Mouse (Mus musculus) hindbrain, embryonic 16.5 days (tissue): ENCODE results near the gene Fras1. TPM values are rescaled to one million over a fixed set of nuclear protein-coding genes. Genes with fewer than 3 reads are reported as not detected.
A peak's percentile ranks its signal among the peaks of the same experiment; 100 is the strongest.

ENCODE experiments used
- ATAC-seq: fragments of 200-750 bp; cut with Nextera tagmentation; 2 replicates; pipeline ENCODE4 v1.8.0; 2017; ENCODE audit warnings: moderate TSS enrichment, moderate library complexity
- H3K27ac ChIP-seq: fragments of 300-500 bp; sonication (generic); 2 replicates; pipeline ENCODE4 v1.5.1; 2014; ENCODE audit warnings: low read depth, mild to moderate bottlenecking, control low read depth, low read length, moderate library complexity
- H3K27me3 ChIP-seq: fragments of 300-500 bp; sonication (generic); replicated peaks from 2 replicates; pipeline ENCODE4 v1.6.1; 2014; ENCODE audit warnings: low read length; ENCODE audit not compliant: control insufficient read depth, insufficient read depth
- H3K36me3 ChIP-seq: fragments of 300-500 bp; sonication (generic); 2 replicates; pipeline ENCODE4 v1.6.1; 2014; ENCODE audit warnings: mild to moderate bottlenecking, low read length, moderate library complexity, mixed read lengths; ENCODE audit not compliant: control insufficient read depth, insufficient read depth
- H3K4me1 ChIP-seq: fragments of 300-500 bp; sonication (generic); 2 replicates; pipeline ENCODE4 v1.6.1; 2014; ENCODE audit warnings: low read depth, low read length; ENCODE audit not compliant: control insufficient read depth, insufficient read depth
- H3K4me2 ChIP-seq: fragments of 300-500 bp; sonication (generic); 2 replicates; pipeline ENCODE4 v1.6.1; 2014; ENCODE audit warnings: mild to moderate bottlenecking, low read length, control low read depth, moderate library complexity
- H3K4me3 ChIP-seq: fragments of 300-500 bp; sonication (generic); 2 replicates; pipeline ENCODE4 v1.5.1; 2014; ENCODE audit warnings: mild to moderate bottlenecking, low read length, control low read depth, moderate library complexity
- H3K9ac ChIP-seq: fragments of 300-500 bp; sonication (generic); 2 replicates; pipeline ENCODE4 v1.6.1; 2014; ENCODE audit warnings: low read depth, mild to moderate bottlenecking, control low read depth, low read length, moderate library complexity
- H3K9me3 ChIP-seq: fragments of 300-500 bp; sonication (generic); 2 replicates; pipeline ENCODE4 v1.6.1; 2014; ENCODE audit warnings: mild to moderate bottlenecking, low read length, moderate library complexity; ENCODE audit not compliant: control insufficient read depth
- WGBS: fragments of 180-500 bp; shearing (Covaris S2); extraction: QIAGEN DNeasy Blood & Tissue Kit; methylation state at CpG from one replicate; pipeline ENCODE4 v1.1.7; 2014; 5-methylcytosine and 5-hydroxymethylcytosine counted together
- polyA plus RNA-seq: library from polyadenylated mRNA; unstranded; fragments of >200 nt; fragmentation: Nextera tagmentation; extraction: Ambion mirVana; gene quantifications from 2 replicates; pipeline ENCODE4 v1.2.1, GENCODE M21; 2015

The Fras1 gene
- polyA plus RNA-seq, 1 experiment from 2014 or later: 6.4 TPM

- no peaks in the 10 kb centered on the region for H3K9me3 ChIP-seq
- H3K36me3 ChIP-seq: no peaks in the 10 kb centered on the region
- no peak overlapping the region for H3K27ac ChIP-seq
- WGBS: 76% methylated on average over 9 of the region's 9 CpGs
- H3K4me3 ChIP-seq: no peak overlapping the region
- no peaks in the 10 kb centered on the region for H3K4me1 ChIP-seq
- no peak for ATAC-seq
- no peaks in the 10 kb centered on the region for H3K27me3 ChIP-seq
- no peak overlapping the region for H3K4me2 ChIP-seq
- H3K9ac ChIP-seq: no peak overlapping the region
Observed at GRCm38 (mm10) chr5:96792422-96792821, 418.7 kb downstream of the Fras1 start.

GRCm38 (mm10) chr5:96792936-96793718 lies 419.4 kb downstream of the Fras1 start, which contains the start of gene Anxa3:
TSS of gene Anxa3 (plus strand) at chr5:96793339.
- 10% methylated on average over 24 of the region's 26 CpGs for WGBS
- Histone ChIP-seq H3K4me3 (peak within 1 kb of the TSS; percentile 38), H3K9me3 (no peaks in the 10 kb centered on the region), H3K4me2 (peak within 1 kb of the TSS; percentile 63), H3K9ac (peak within 1 kb of the TSS; percentile 46), H3K27me3 (no peaks in the 10 kb centered on the region), H3K36me3 (no peaks in the 10 kb centered on the region), H3K27ac (no peak within 1 kb of the TSS), H3K4me1 (no peaks in the 10 kb centered on the region)
- ATAC-seq: peak; percentile 67

DNA sequence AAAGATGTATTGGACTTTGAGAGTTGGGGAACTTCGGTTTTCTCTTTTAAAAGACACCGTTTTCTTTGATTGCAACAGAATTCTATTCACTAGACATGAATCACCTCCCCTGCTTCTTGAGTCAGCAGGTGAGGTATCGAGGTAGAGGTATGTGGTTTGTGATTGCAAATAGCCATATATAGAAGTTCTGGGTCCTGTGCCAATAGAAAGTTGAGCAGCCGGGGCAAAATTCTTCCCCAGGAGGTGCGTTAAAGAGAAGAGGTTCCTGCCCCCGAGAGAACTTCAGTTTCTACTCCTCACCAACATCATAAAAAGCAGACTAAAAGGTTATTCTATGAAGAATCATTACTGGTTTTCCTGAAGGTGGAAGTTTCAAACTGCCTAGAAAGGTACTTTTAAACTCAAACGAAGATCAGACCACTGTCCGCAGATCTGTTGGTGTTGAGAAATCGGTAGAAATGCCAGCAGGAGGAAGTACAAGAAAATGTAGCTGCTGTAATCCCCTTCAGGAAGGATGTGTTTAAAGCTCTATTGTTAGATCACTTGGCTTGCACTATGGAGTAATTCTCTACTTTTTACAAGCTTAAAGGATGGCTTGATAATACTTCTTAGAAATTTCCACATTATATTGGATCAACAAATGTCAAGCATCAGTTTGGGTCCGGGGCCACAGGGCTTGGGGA lies 420.3 kb downstream of the Fras1 start:
- Histone ChIP-seq H3K27ac (no peak overlapping the region), H3K4me1 (no peaks in the 10 kb centered on the region), H3K4me2 (peak overlapping the region; percentile 63), H3K9ac (no peak overlapping the region), H3K9me3 (no peaks in the 10 kb centered on the region), H3K4me3 (peak overlapping the region; percentile 38; the same call in 1 of the 2 replicates), H3K36me3 (no peaks in the 10 kb centered on the region), H3K27me3 (no peaks in the 10 kb centered on the region)
- no peak for ATAC-seq
- WGBS: 63% methylated on average over 10 of the region's 10 CpGs

DNA sequence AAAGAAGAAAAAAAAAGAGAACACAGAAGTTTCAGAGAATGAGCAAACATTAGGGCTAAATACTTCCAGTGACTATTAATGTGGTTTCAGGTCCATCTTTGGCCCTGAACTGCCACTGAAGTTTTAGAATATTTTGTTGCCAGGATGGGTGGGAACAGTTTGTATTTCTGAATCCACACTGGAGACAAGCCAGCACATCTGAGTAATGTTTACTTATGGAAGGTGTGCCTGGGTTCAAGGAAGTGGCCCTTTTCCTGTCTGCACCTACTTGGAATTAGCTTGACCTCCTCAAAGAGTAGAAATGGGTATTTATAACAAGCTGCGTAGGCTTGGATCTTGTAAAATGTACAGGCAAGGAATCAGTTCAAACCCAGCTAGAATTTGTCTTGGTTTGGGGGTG lies 422.0 kb downstream of the Fras1 start:
- no peak overlapping the region for H3K9ac ChIP-seq
- no peaks in the 10 kb centered on the region for H3K4me1 ChIP-seq
- no peaks in the 10 kb centered on the region for H3K9me3 ChIP-seq
- H3K27me3 ChIP-seq: no peaks in the 10 kb centered on the region
- no peak overlapping the region for H3K4me3 ChIP-seq
- no peak overlapping the region for H3K27ac ChIP-seq
- no peaks in the 10 kb centered on the region for H3K36me3 ChIP-seq
- ATAC-seq: no peak
- no peak overlapping the region for H3K4me2 ChIP-seq
- WGBS: 97% methylated on average over 1 of the region's 1 CpGs

DNA sequence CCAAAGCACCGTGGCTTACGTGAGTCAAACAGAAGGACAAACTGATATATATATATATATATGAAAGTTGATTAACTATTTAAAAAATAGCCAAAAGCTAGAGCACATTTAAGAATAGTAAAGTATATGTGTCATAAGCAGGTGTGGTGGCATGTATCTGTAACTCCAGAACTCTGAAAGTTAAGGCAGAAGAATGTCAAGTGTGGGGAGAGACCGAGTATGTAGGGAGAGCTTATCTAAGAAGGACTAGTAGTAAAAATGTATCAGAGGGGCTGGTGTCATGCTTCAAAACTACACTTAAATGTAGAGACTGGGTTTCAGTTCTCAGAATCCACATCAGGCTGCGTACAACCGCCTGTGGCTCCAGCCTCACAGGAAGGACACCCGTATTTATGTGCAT lies 423.7 kb downstream of the Fras1 start:
- H3K9ac ChIP-seq: no peak overlapping the region
- H3K36me3 ChIP-seq: no peaks in the 10 kb centered on the region
- no peaks in the 10 kb centered on the region for H3K27me3 ChIP-seq
- no peak overlapping the region for H3K4me2 ChIP-seq
- ATAC-seq: no peak
- H3K9me3 ChIP-seq: no peaks in the 10 kb centered on the region
- no peak overlapping the region for H3K27ac ChIP-seq
- H3K4me1 ChIP-seq: no peaks in the 10 kb centered on the region
- WGBS: 94% methylated on average over 6 of the region's 6 CpGs
- no peak overlapping the region for H3K4me3 ChIP-seq

- H3K4me3 ChIP-seq: no peak overlapping the region
- no peak for ATAC-seq
- H3K9me3 ChIP-seq: no peaks in the 10 kb centered on the region
- H3K4me2 ChIP-seq: no peak overlapping the region
- no peak overlapping the region for H3K27ac ChIP-seq
- no peaks in the 10 kb centered on the region for H3K36me3 ChIP-seq
- H3K4me1 ChIP-seq: no peaks in the 10 kb centered on the region
- H3K27me3 ChIP-seq: no peaks in the 10 kb centered on the region
- H3K9ac ChIP-seq: no peak overlapping the region
- WGBS: 87% methylated on average over 9 of the region's 9 CpGs
Observed at GRCm38 (mm10) chr5:96799165-96799564, 425.4 kb downstream of the Fras1 start.

DNA sequence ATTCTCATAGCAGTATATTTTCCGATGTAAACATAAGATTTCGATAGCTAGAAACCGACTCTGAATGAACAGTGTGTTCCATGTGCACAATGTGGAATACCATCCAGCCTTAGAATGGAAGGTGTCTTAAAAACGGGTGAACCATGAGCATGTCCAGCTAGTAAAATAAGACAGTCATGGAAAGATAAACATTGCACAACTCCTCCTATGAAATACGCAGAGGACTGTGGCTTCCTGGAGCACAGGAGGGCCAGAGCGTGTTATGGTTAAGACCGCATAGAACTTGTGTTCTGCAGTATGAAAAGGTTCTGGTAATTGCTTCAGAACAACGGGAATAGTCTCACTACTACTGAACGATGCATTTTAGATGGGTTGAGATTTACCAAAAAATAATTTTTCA lies 426.2 kb downstream of the Fras1 start:
- Histone ChIP-seq H3K27me3 (no peaks in the 10 kb centered on the region), H3K4me3 (no peak overlapping the region), H3K27ac (no peak overlapping the region), H3K9me3 (no peaks in the 10 kb centered on the region), H3K36me3 (no peaks in the 10 kb centered on the region), H3K4me2 (no peak overlapping the region), H3K4me1 (no peaks in the 10 kb centered on the region), H3K9ac (no peak overlapping the region)
- ATAC-seq: no peak
- WGBS: 94% methylated on average over 9 of the region's 9 CpGs

DNA sequence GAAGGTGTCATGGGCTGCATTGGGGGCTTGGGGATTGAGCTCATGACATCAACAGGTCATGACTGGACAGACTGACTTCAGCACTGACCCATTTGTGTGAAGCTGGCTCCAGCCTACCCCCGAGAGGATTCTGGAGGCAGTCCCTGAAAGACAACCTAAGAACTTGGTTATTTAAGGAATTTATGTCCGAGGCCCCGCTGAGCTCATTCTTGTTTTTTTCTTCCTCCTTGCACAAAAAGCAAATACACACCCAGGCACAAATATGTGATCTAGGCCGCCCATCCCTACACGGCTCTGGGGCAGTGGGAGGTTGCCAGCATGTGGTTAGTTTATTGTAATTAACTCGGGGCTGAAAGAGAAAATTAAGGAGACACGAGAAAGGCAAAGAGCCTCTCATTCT lies 428.4 kb downstream of the Fras1 start:
- Histone ChIP-seq H3K9ac (no peak overlapping the region), H3K27me3 (no peaks in the 10 kb centered on the region), H3K4me1 (no peaks in the 10 kb centered on the region), H3K27ac (no peak overlapping the region), H3K36me3 (no peaks in the 10 kb centered on the region), H3K4me3 (no peak overlapping the region), H3K9me3 (no peaks in the 10 kb centered on the region), H3K4me2 (no peak overlapping the region)
- WGBS: 35% methylated on average over 7 of the region's 7 CpGs
- ATAC-seq: no peak

GRCm38 (mm10) chr5:96803091-96803490 lies 429.3 kb downstream of the Fras1 start:
- Histone ChIP-seq H3K36me3 (no peaks in the 10 kb centered on the region), H3K27ac (no peak overlapping the region), H3K4me3 (no peak overlapping the region), H3K4me1 (no peaks in the 10 kb centered on the region), H3K4me2 (no peak overlapping the region), H3K9me3 (no peaks in the 10 kb centered on the region), H3K9ac (no peak overlapping the region), H3K27me3 (no peaks in the 10 kb centered on the region)
- ATAC-seq: no peak
- 67% methylated on average over 3 of the region's 3 CpGs for WGBS
